Mouse (Mus musculus): Measurements from ENCODE around the gene Mia. TPM values are rescaled to one million over a fixed set of nuclear protein-coding genes. Genes with fewer than 3 reads are reported as not detected.

The Mia gene
- polyA plus RNA-seq, 1 experiment from 2014 or later = 0.76 TPM

GRCm38 (mm10) chr7:27166229-27166613 lies 14.7 kb downstream of the Mia start:
- H3K4me2 ChIP-seq (ENCODE audit: low read depth, low read length) = peak overlapping the region; percentile 87
- peak overlapping the region; percentile 95 for H3K27ac ChIP-seq (ENCODE audit: low read length)
- H3K9me3 ChIP-seq (replicated peaks; ENCODE audit: control insufficient read depth, low read length) = no peaks in the 10 kb centered on the region
- peak overlapping the region; percentile 77 for H3K4me3 ChIP-seq (ENCODE audit: low read depth, low read length)
- ATAC-seq (ENCODE audit: low read depth) = peak; percentile 81
- no peaks in the 10 kb centered on the region for H3K27me3 ChIP-seq (ENCODE audit: control insufficient read depth, insufficient read depth, low read depth, low read length)
- peak overlapping the region; percentile 87 for H3K9ac ChIP-seq (ENCODE audit: low read depth, low read length)
- no peaks in the 10 kb centered on the region for H3K36me3 ChIP-seq (ENCODE audit: control insufficient read depth, insufficient read depth)
- peaks cover 49% of the 10 kb centered on the region for H3K4me1 ChIP-seq (ENCODE audit: control insufficient read depth, low read depth, low read length)
- 0% methylated on average over 21 of the region's 43 CpGs for WGBS (ENCODE audit: insufficient replicate concordance)

- ATAC-seq (ENCODE audit: low read depth) = no peak
- Histone ChIP-seq H3K27me3 (ENCODE audit: control insufficient read depth, insufficient read depth, low read depth, low read length) (no peaks in the 10 kb centered on the region), H3K27ac (ENCODE audit: low read length) (peak overlapping the region; percentile 95), H3K9me3 (replicated peaks; ENCODE audit: control insufficient read depth, low read length) (no peaks in the 10 kb centered on the region), H3K9ac (ENCODE audit: low read depth, low read length) (peak overlapping the region; percentile 87), H3K4me3 (ENCODE audit: low read depth, low read length) (peak overlapping the region; percentile 77), H3K4me2 (ENCODE audit: low read depth, low read length) (peak overlapping the region; percentile 87), H3K36me3 (ENCODE audit: control insufficient read depth, insufficient read depth) (no peaks in the 10 kb centered on the region), H3K4me1 (ENCODE audit: control insufficient read depth, low read depth, low read length) (peaks cover 54% of the 10 kb centered on the region)
- 3% methylated on average over 8 of the region's 8 CpGs for WGBS (ENCODE audit: insufficient replicate concordance)
Observed at GRCm38 (mm10) chr7:27165696-27166095, 15.3 kb downstream of the Mia start.

DNA sequence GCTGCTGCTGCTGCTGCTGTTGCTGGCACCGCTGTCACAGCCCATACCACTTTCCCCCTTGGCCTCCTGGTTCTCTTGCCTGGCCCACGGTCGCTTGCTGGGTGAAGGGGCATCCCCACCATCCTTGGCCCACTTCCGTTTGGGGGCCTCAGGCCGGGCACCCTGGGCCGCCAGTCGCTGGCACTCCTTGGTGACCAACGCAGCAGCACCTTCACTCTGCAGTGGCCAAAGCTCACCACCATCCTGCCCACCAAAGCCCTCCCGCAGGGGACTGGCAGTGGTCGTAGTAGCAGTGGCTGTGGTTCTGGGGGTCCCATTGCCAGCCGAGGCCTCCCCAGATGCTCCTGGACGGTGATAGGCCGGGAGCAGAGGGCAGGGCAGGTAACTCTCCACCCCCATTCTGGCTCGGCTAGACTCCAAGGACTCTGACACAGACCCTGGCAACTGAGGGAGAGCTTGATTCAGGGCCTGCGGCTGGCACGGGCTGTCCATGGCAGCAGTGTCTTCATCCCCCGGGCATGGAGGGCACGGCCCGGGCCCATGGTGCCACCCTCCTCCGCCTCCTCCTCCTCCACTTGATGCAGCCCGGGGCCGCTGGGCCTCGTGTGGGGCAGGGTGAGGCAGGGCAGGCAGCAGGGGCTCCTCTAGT lies 15.8 kb downstream of the Mia start:
- no peaks in the 10 kb centered on the region for H3K27me3 ChIP-seq (ENCODE audit: control insufficient read depth, insufficient read depth, low read depth, low read length)
- peak overlapping the region; percentile 87 for H3K4me2 ChIP-seq (ENCODE audit: low read depth, low read length)
- H3K4me3 ChIP-seq (ENCODE audit: low read depth, low read length) = peak overlapping the region; percentile 77
- WGBS (ENCODE audit: insufficient replicate concordance) = 75% methylated on average over 23 of the region's 23 CpGs
- ATAC-seq (ENCODE audit: low read depth) = no peak
- H3K9ac ChIP-seq (ENCODE audit: low read depth, low read length) = peak overlapping the region; percentile 87
- no peaks in the 10 kb centered on the region for H3K36me3 ChIP-seq (ENCODE audit: control insufficient read depth, insufficient read depth)
- H3K9me3 ChIP-seq (replicated peaks; ENCODE audit: control insufficient read depth, low read length) = no peaks in the 10 kb centered on the region
- peaks cover 60% of the 10 kb centered on the region for H3K4me1 ChIP-seq (ENCODE audit: control insufficient read depth, low read depth, low read length)
- no peak overlapping the region; the same call in 1 of the 2 replicates for H3K27ac ChIP-seq (ENCODE audit: low read length)

DNA sequence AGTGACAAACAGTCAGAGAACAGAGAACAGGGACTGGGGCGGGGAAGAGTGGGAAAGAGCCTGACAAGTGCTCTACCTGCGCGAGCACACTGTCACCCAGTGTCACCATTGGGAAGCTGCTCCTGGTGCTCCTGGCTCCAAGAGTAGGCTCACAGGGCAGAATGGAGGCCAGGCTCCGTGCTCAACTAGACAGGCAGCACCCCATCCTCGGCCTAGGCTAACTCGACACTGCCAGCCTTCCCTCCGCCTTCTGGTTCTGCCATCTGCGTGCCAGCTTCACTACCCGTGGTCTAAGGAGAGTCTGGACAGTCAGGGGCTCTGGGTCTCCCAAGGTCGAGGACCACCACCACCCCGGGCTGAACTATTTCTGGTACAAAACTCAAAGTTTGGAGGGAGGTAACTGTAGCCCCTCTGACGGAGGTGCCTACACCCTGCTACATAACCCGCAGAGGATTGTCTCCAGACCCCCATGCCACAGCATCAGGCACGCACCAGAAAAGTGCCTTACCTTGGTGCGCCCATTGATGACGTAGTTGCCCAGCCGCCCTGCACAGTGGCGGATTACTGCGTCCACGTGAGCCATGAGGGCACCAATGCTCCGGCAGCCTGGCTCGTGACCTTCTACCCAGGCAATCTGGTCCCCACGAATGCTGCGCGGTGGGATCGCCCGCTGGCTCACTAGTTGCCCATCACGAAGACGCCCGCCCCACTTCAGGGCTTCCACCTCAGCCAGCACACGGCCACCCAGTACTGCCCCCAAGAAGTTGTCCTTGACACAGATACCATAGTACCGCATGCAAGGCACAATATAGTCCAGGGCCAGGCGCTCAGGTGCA lies 16.6 kb downstream of the Mia start:
- no peaks in the 10 kb centered on the region; the same call in 1 of the 2 replicates for H3K36me3 ChIP-seq (ENCODE audit: control insufficient read depth, insufficient read depth)
- ATAC-seq (ENCODE audit: low read depth) = no peak
- no peaks in the 10 kb centered on the region for H3K9me3 ChIP-seq (replicated peaks; ENCODE audit: control insufficient read depth, low read length)
- H3K4me2 ChIP-seq (ENCODE audit: low read depth, low read length) = peak overlapping the region; percentile 87; the same call in 1 of the 2 replicates
- peaks cover 60% of the 10 kb centered on the region for H3K4me1 ChIP-seq (ENCODE audit: control insufficient read depth, low read depth, low read length)
- no peak overlapping the region for H3K9ac ChIP-seq (ENCODE audit: low read depth, low read length)
- WGBS (ENCODE audit: insufficient replicate concordance) = 84% methylated on average over 33 of the region's 33 CpGs
- H3K27ac ChIP-seq (ENCODE audit: low read length) = no peak overlapping the region
- H3K4me3 ChIP-seq (ENCODE audit: low read depth, low read length) = no peak overlapping the region
- H3K27me3 ChIP-seq (ENCODE audit: control insufficient read depth, insufficient read depth, low read depth, low read length) = no peaks in the 10 kb centered on the region

DNA sequence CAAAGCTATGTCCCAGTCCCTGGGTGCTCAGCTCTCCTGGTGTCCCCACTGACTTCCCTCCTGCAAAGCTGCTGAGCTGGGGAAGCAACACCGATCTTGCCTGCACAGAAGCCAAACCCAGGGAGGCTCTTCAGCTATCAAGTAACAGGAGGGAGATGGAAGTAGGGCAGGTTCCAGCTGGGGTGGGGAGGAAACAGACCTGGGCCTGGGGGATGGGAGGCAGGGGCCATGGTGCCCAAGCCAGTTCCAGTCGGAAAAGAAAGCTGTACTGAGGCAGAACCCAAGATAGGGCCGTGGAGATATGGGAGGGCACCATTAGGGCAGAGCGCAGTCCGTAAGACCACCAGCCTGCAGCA lies 17.5 kb downstream of the Mia start:
- Histone ChIP-seq H3K27me3 (ENCODE audit: control insufficient read depth, insufficient read depth, low read depth, low read length) (no peaks in the 10 kb centered on the region), H3K9me3 (replicated peaks; ENCODE audit: control insufficient read depth, low read length) (no peaks in the 10 kb centered on the region), H3K4me1 (ENCODE audit: control insufficient read depth, low read depth, low read length) (peaks cover 56% of the 10 kb centered on the region), H3K9ac (ENCODE audit: low read depth, low read length) (no peak overlapping the region), H3K4me2 (ENCODE audit: low read depth, low read length) (no peak overlapping the region), H3K27ac (ENCODE audit: low read length) (no peak overlapping the region), H3K4me3 (ENCODE audit: low read depth, low read length) (no peak overlapping the region), H3K36me3 (ENCODE audit: control insufficient read depth, insufficient read depth) (peaks cover 8% of the 10 kb centered on the region)
- 82% methylated on average over 5 of the region's 5 CpGs for WGBS (ENCODE audit: insufficient replicate concordance)
- no peak for ATAC-seq (ENCODE audit: low read depth)

DNA sequence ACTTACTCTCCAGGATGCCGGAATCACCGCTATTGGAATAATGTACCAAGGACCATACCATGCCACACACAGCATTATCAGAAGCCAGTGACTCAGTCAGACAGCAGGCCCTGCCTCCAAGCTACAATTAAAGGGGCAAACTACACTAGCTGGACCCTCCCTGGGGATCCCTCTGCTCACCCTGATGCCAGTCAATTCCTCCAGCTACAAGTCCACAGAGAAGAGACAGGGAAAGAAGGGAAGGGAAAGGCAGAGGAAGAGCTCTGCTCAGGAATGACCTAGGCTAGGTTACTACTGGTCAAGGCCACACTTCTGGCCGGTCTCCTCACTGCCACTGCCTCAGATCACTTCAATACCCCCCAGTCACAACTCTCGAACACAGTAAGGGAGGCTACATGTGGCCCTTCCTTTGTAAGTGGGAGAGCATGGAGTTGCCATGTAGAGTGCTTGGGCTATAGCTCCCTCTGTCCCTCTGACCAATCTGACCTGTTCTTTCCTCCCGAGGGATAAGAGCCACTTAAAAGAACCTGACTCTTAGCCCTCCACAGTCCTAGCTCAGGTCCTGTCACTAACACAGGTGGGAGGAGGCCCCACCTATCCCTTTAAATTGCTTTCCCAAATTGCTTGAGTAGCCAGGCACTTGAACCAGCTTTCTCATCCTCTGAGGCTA lies 18.0 kb downstream of the Mia start:
- H3K9ac ChIP-seq (ENCODE audit: low read depth, low read length) = no peak overlapping the region
- no peak overlapping the region for H3K4me3 ChIP-seq (ENCODE audit: low read depth, low read length)
- no peak overlapping the region for H3K27ac ChIP-seq (ENCODE audit: low read length)
- ATAC-seq (ENCODE audit: low read depth) = no peak
- peaks cover 51% of the 10 kb centered on the region for H3K4me1 ChIP-seq (ENCODE audit: control insufficient read depth, low read depth, low read length)
- no peak overlapping the region for H3K4me2 ChIP-seq (ENCODE audit: low read depth, low read length)
- no peaks in the 10 kb centered on the region for H3K27me3 ChIP-seq (ENCODE audit: control insufficient read depth, insufficient read depth, low read depth, low read length)
- H3K36me3 ChIP-seq (ENCODE audit: control insufficient read depth, insufficient read depth) = peaks cover 13% of the 10 kb centered on the region
- no peaks in the 10 kb centered on the region for H3K9me3 ChIP-seq (replicated peaks; ENCODE audit: control insufficient read depth, low read length)
- WGBS (ENCODE audit: insufficient replicate concordance) = 61% methylated on average over 5 of the region's 5 CpGs

GRCm38 (mm10) chr7:27161744-27162143 lies 19.2 kb downstream of the Mia start:
- Histone ChIP-seq H3K27me3 (ENCODE audit: control insufficient read depth, insufficient read depth, low read depth, low read length) (no peaks in the 10 kb centered on the region), H3K4me2 (ENCODE audit: low read depth, low read length) (no peak overlapping the region), H3K9ac (ENCODE audit: low read depth, low read length) (no peak overlapping the region), H3K36me3 (ENCODE audit: control insufficient read depth, insufficient read depth) (peaks cover 16% of the 10 kb centered on the region), H3K4me1 (ENCODE audit: control insufficient read depth, low read depth, low read length) (peaks cover 43% of the 10 kb centered on the region), H3K4me3 (ENCODE audit: low read depth, low read length) (no peak overlapping the region), H3K27ac (ENCODE audit: low read length) (no peak overlapping the region), H3K9me3 (replicated peaks; ENCODE audit: control insufficient read depth, low read length) (no peaks in the 10 kb centered on the region)
- 73% methylated on average over 4 of the region's 4 CpGs for WGBS (ENCODE audit: insufficient replicate concordance)
- ATAC-seq (ENCODE audit: low read depth) = no peak

GRCm38 (mm10) chr7:27160921-27161320 lies 20.0 kb downstream of the Mia start:
- no peak for ATAC-seq (ENCODE audit: low read depth)
- Histone ChIP-seq H3K4me1 (ENCODE audit: control insufficient read depth, low read depth, low read length) (peaks cover 43% of the 10 kb centered on the region), H3K27ac (ENCODE audit: low read length) (no peak overlapping the region), H3K4me3 (ENCODE audit: low read depth, low read length) (no peak overlapping the region), H3K9me3 (replicated peaks; ENCODE audit: control insufficient read depth, low read length) (no peaks in the 10 kb centered on the region), H3K4me2 (ENCODE audit: low read depth, low read length) (no peak overlapping the region), H3K27me3 (ENCODE audit: control insufficient read depth, insufficient read depth, low read depth, low read length) (no peaks in the 10 kb centered on the region), H3K36me3 (ENCODE audit: control insufficient read depth, insufficient read depth) (peaks cover 16% of the 10 kb centered on the region), H3K9ac (ENCODE audit: low read depth, low read length) (no peak overlapping the region)
- WGBS (ENCODE audit: insufficient replicate concordance) = 57% methylated on average over 3 of the region's 3 CpGs

DNA sequence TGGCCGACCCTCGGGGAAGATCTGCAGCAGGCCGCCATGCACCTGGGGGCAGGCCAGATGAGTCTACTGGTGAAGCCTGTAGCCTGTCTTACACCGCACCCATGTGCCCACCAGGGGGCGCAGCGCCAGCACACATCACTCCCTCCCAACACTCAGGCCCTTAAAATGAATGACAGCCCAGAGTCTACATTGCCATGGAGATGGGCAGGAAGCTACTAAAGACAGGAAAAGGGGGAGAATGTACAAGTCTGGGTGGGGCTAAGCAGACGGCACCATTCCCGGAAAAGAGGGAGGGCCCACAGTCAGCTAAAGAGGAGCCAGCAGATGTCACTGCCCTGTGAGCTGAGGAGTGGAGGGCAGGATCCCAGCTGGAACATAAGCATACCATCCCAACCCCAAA lies 21.1 kb downstream of the Mia start:
- H3K27ac ChIP-seq (ENCODE audit: low read length) = no peak overlapping the region
- H3K4me1 ChIP-seq (ENCODE audit: control insufficient read depth, low read depth, low read length) = peaks cover 34% of the 10 kb centered on the region
- 8% methylated on average over 8 of the region's 8 CpGs for WGBS (ENCODE audit: insufficient replicate concordance)
- no peak overlapping the region for H3K4me2 ChIP-seq (ENCODE audit: low read depth, low read length)
- H3K9ac ChIP-seq (ENCODE audit: low read depth, low read length) = no peak overlapping the region
- H3K36me3 ChIP-seq (ENCODE audit: control insufficient read depth, insufficient read depth) = peaks cover 16% of the 10 kb centered on the region
- peak; percentile 78 for ATAC-seq (ENCODE audit: low read depth)
- H3K4me3 ChIP-seq (ENCODE audit: low read depth, low read length) = no peak overlapping the region
- no peaks in the 10 kb centered on the region for H3K27me3 ChIP-seq (ENCODE audit: control insufficient read depth, insufficient read depth, low read depth, low read length)
- H3K9me3 ChIP-seq (replicated peaks; ENCODE audit: control insufficient read depth, low read length) = no peaks in the 10 kb centered on the region
